ENCODE assay signal across 8 mouse cellular contexts in genomic region chr2:29553945-29554634, GRCm38 (mm10).
DNase-seq lines count a peak whose midpoint lies in the region; ATAC-seq and TF ChIP-seq lines count a peak whose summit lies in the region.

No protein-coding gene starts in this region.

- no peaks in the 10 kb centered on the region for H3K9me3 ChIP-seq in forebrain, postnatal 0 days (ENCODE audit: low read length)
- no peaks in the 10 kb centered on the region for H3K9me3 ChIP-seq in forebrain, embryonic 12.5 days
- H3K9me3 ChIP-seq in midbrain, embryonic 14.5 days (ENCODE audit: control insufficient read depth, low read length), result no peaks in the 10 kb centered on the region
- no peaks in the 10 kb centered on the region for H3K9me3 ChIP-seq in midbrain, embryonic 16.5 days (replicated peaks; ENCODE audit: control insufficient read depth, low read length, poor library complexity, severe bottlenecking)

- no peak for ATAC-seq in forebrain, postnatal 0 days
- no peak for ATAC-seq in forebrain, embryonic 12.5 days (ENCODE audit: low FRiP score)
- ATAC-seq in midbrain, embryonic 14.5 days (ENCODE audit: low FRiP score, low TSS enrichment), result no peak
- ATAC-seq in midbrain, embryonic 16.5 days, result no peak
- peak; percentile 44; the same call in 1 of the 2 replicates for ATAC-seq in monocyte, adult 5-6 weeks (replicated peaks; ENCODE audit: insufficient number of reproducible peaks, low FRiP score, low TSS enrichment, poor library complexity, severe bottlenecking)

- H3K27ac ChIP-seq in forebrain, postnatal 0 days (ENCODE audit: low read depth, low read length), result no peak overlapping the region
- no peak overlapping the region for H3K27ac ChIP-seq in forebrain, embryonic 12.5 days
- no peak overlapping the region for H3K27ac ChIP-seq in midbrain, embryonic 14.5 days (replicated peaks; ENCODE audit: low read depth, low read length)
- no peak overlapping the region for H3K27ac ChIP-seq in midbrain, embryonic 16.5 days (ENCODE audit: low read length)

- no peak overlapping the region for H3K9ac ChIP-seq in forebrain, postnatal 0 days
- no peak overlapping the region for H3K9ac ChIP-seq in forebrain, embryonic 12.5 days
- H3K9ac ChIP-seq in midbrain, embryonic 14.5 days (replicated peaks; ENCODE audit: low read length), result no peak overlapping the region
- no peak overlapping the region for H3K9ac ChIP-seq in midbrain, embryonic 16.5 days (ENCODE audit: low read depth, low read length)

- H3K4me1 ChIP-seq in forebrain, postnatal 0 days (ENCODE audit: insufficient read depth), result no peaks in the 10 kb centered on the region
- H3K4me1 ChIP-seq in forebrain, embryonic 12.5 days, result no peaks in the 10 kb centered on the region
- H3K4me1 ChIP-seq in midbrain, embryonic 14.5 days (ENCODE audit: control insufficient read depth, insufficient read depth, low read length), result no peaks in the 10 kb centered on the region
- no peaks in the 10 kb centered on the region for H3K4me1 ChIP-seq in midbrain, embryonic 16.5 days (ENCODE audit: control insufficient read depth, insufficient read depth, low read length)

- WGBS in forebrain, postnatal 0 days, result 68% methylated on average over 4 of the region's 4 CpGs
- 69% methylated on average over 4 of the region's 4 CpGs for WGBS in forebrain, embryonic 12.5 days
- 65% methylated on average over 4 of the region's 4 CpGs for WGBS in midbrain, embryonic 14.5 days
- 62% methylated on average over 4 of the region's 4 CpGs for WGBS in midbrain, embryonic 16.5 days

- no peaks in the 10 kb centered on the region for H3K36me3 ChIP-seq in forebrain, postnatal 0 days (ENCODE audit: insufficient read depth)
- no peaks in the 10 kb centered on the region for H3K36me3 ChIP-seq in forebrain, embryonic 12.5 days (replicated peaks)
- H3K36me3 ChIP-seq in midbrain, embryonic 14.5 days (ENCODE audit: control insufficient read depth, insufficient read depth, low read length), result no peaks in the 10 kb centered on the region
- H3K36me3 ChIP-seq in midbrain, embryonic 16.5 days (ENCODE audit: control insufficient read depth, insufficient read depth, low read length), result no peaks in the 10 kb centered on the region

- DNase-seq in forebrain, postnatal 0 days, result peak; percentile 70
- peak; percentile 73 for DNase-seq in midbrain, embryonic 14.5 days
- DNase-seq in adrenal gland, postnatal 25 days, result peak; percentile 28
- peak; percentile 37 for DNase-seq in hindlimb bud, embryonic 11.5 days (ENCODE audit: extremely low spot score, low read depth, low spot score)
- no peak for DNase-seq in right cerebral cortex, postnatal 14 days

- no peaks in the 10 kb centered on the region for H3K27me3 ChIP-seq in forebrain, postnatal 0 days (ENCODE audit: insufficient read depth, low read length)
- H3K27me3 ChIP-seq in forebrain, embryonic 12.5 days, result peaks cover 3% of the 10 kb centered on the region; the same call in 1 of the 2 replicates
- no peaks in the 10 kb centered on the region for H3K27me3 ChIP-seq in midbrain, embryonic 14.5 days (ENCODE audit: control insufficient read depth, insufficient read depth, low read length)
- H3K27me3 ChIP-seq in midbrain, embryonic 16.5 days (ENCODE audit: control insufficient read depth, insufficient read depth, low read depth, low read length), result no peaks in the 10 kb centered on the region

- no peak overlapping the region for H3K4me2 ChIP-seq in forebrain, postnatal 0 days (ENCODE audit: low read depth)
- H3K4me2 ChIP-seq in forebrain, embryonic 12.5 days, result no peak overlapping the region
- H3K4me2 ChIP-seq in midbrain, embryonic 14.5 days (ENCODE audit: low read length), result no peak overlapping the region
- H3K4me2 ChIP-seq in midbrain, embryonic 16.5 days (ENCODE audit: low read length), result no peak overlapping the region

- H3K4me3 ChIP-seq in forebrain, postnatal 0 days (ENCODE audit: low read depth, low read length), result no peak overlapping the region
- H3K4me3 ChIP-seq in forebrain, embryonic 12.5 days (replicated peaks), result no peak overlapping the region
- no peak overlapping the region for H3K4me3 ChIP-seq in midbrain, embryonic 14.5 days (replicated peaks; ENCODE audit: low read depth, low read length)
- H3K4me3 ChIP-seq in midbrain, embryonic 16.5 days (ENCODE audit: low read depth, low read length), result no peak overlapping the region

- TF ChIP-seq CTCF in forebrain, postnatal 0 days (IDR thresholded peaks at IDR 0.05; ENCODE audit: low read depth), result peak; percentile 74
